Mouse (Mus musculus) myocyte (in vitro differentiated cells): ENCODE data around the gene BC049352.

ENCODE experiments used
- CEBPB ChIP-seq: IDR thresholded peaks from 2 replicates; pipeline ENCODE4 v1.6.1; 2011; ENCODE audit warnings: mild to moderate bottlenecking, moderate library complexity; ENCODE audit not compliant: poor library complexity, insufficient read depth, severe bottlenecking
- E2F4 ChIP-seq: IDR thresholded peaks from one replicate; pipeline ENCODE4 v1.6.1; 2011; ENCODE audit warnings: mild to moderate bottlenecking, control low read depth, moderate library complexity; ENCODE audit not compliant: insufficient read depth
- MYOD1 ChIP-seq, 3 experiments: IDR thresholded peaks; one replicate each; pipeline ENCODE4 v1.6.1; 2011; ENCODE audit warnings: control low read depth in 2 of 3, low read depth in 2 of 3, mild to moderate bottlenecking in 2 of 3, moderate library complexity in 1 of 3; ENCODE audit not compliant: insufficient read length in 2 of 3, control insufficient read depth in 1 of 3
- POLR2A ChIP-seq: IDR thresholded peaks from one replicate; pipeline ENCODE4 v1.6.1; 2011; ENCODE audit warnings: low read depth, mild to moderate bottlenecking, control low read depth, moderate library complexity; ENCODE audit not compliant: insufficient read length
- POLR2AphosphoS2 ChIP-seq: IDR thresholded peaks from one replicate; pipeline ENCODE4 v1.6.1; 2011; ENCODE audit warnings: low read depth, control low read depth; ENCODE audit not compliant: insufficient read length
- TCF12 ChIP-seq: IDR thresholded peaks from one replicate; pipeline ENCODE4 v1.6.1; 2011; ENCODE audit warnings: mild to moderate bottlenecking, control low read depth; ENCODE audit not compliant: poor library complexity, insufficient read depth, severe bottlenecking

GRCm38 (mm10) chr9:45261466-45261865, 79.7 kb downstream of the BC049352 start:
- TF ChIP-seq E2F4 (no peak), CEBPB (no peak), POLR2AphosphoS2 (no peak), MYOD1 (IDR thresholded peaks at IDR 0.05; ENCODE audit: control insufficient read depth in 1 of 3, insufficient read length in 2 of 3, low read depth in 2 of 3) (no peak), POLR2A (no peak), TCF12 (no peak)
